In genomic region chr2:60706866-60707265, GRCm38 (mm10) we compare ENCODE assay signal across 25 mouse cellular contexts. TPM values are rescaled to one million over a fixed set of nuclear protein-coding genes. Genes with fewer than 3 reads are reported as not detected.
"Had no signal": no experiment of that assay in that cellular context is flagged by ENCODE, and none has a peak within 500 bp of the region (broad histone marks: within the 10 kb centered on the region; RNA-seq: fewer than 3 reads in every experiment).

No protein-coding gene starts in this region.

- ATAC-seq: forebrain, embryonic 16.5 days; hindbrain, embryonic 16.5 days; inflammation-experienced regulatory T-cells, adult 6 months; intestine, embryonic 15.5 days; intestine, postnatal 0 days had no signal

- H3K27me3 ChIP-seq: heart, embryonic 12.5 days; intestine, embryonic 15.5 days; limb, embryonic 12.5 days; liver, embryonic 13.5 days had no signal

- H3K27ac ChIP-seq: heart, embryonic 10.5 days; hindbrain, embryonic 10.5 days; hindbrain, embryonic 12.5 days; hindbrain, embryonic 14.5 days; intestine, embryonic 15.5 days; kidney, postnatal 0 days; layer of hippocampus, adult 2 months; left cerebral cortex, adult 2 months; limb, embryonic 10.5 days; limb, embryonic 12.5 days; liver, embryonic 13.5 days had no signal

- H3K9me3 ChIP-seq: heart, embryonic 10.5 days; heart, embryonic 12.5 days; hindbrain, embryonic 10.5 days; hindbrain, embryonic 12.5 days; intestine, embryonic 15.5 days; limb, embryonic 10.5 days; limb, embryonic 12.5 days; liver, embryonic 13.5 days had no signal

- H3K9ac ChIP-seq: heart, embryonic 12.5 days; hindbrain, embryonic 12.5 days; hindbrain, embryonic 14.5 days; intestine, embryonic 15.5 days; limb, embryonic 12.5 days; liver, embryonic 13.5 days had no signal

- H3K4me1 ChIP-seq: hindbrain, embryonic 12.5 days; limb, embryonic 12.5 days; liver, embryonic 13.5 days had no signal

- H3K4me3 ChIP-seq: heart, embryonic 10.5 days; heart, embryonic 12.5 days; hindbrain, embryonic 10.5 days; hindbrain, embryonic 12.5 days; intestine, embryonic 15.5 days; layer of hippocampus, adult 2 months; left cerebral cortex, adult 2 months; limb, embryonic 10.5 days; limb, embryonic 12.5 days; liver, embryonic 13.5 days had no signal

- H3K4me2 ChIP-seq: heart, embryonic 12.5 days; hindbrain, embryonic 12.5 days; hindbrain, embryonic 14.5 days; intestine, embryonic 15.5 days; limb, embryonic 12.5 days; liver, embryonic 11.5 days; liver, embryonic 13.5 days had no signal

- DNase-seq: gastrocnemius, postnatal 14 days; heart, postnatal 10 days; heart, postnatal 4 days; kidney, adult 2 months; kidney, adult 9 months; kidney, postnatal 4 days; liver; liver, embryonic 13.5 days had no signal

- H3K36me3 ChIP-seq: heart, embryonic 10.5 days; heart, embryonic 12.5 days; hindbrain, embryonic 10.5 days; hindbrain, embryonic 12.5 days; intestine, embryonic 15.5 days; limb, embryonic 10.5 days; limb, embryonic 12.5 days; liver, embryonic 13.5 days had no signal

RNA-seq across cellular contexts. Expression of gene Itgb6, which starts 15.6 kb away (rescaled TPM):
- total RNA-seq: granulocyte monocyte progenitor cell, adult 5-6 weeks; layer of hippocampus, adult 2 months; left cerebral cortex, adult 2 months had no signal
- polyA plus RNA-seq: forebrain, embryonic 16.5 days; hindbrain, embryonic 14.5 days; inflammation-experienced regulatory T-cells, adult 6 months had no signal
